Comparison of ENCODE assay signal across 9 mouse cellular contexts in the genomic region with DNA sequence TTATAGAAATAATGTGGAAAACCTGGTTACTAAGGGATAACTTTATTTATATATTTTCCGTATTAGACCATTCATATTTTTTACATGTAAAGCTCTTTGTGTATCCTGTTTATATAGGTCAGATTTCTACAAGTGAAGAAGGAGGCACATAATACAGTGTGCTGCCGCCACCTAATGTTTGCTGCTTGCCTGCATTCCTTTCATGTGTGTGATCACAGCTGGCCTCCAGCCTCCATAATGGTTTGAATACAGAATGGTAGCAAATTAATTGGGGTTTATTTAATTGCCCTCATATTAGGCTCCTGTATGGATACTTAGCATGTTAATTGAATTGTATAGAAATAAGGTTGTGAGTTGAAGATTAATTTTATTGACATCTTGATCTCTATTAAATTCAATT.
DNase-seq lines count a peak whose midpoint lies in the region; ATAC-seq and TF ChIP-seq lines count a peak whose summit lies in the region.
"Had no signal": no experiment of that assay in that cellular context is flagged by ENCODE, and none has a peak within 500 bp of the region (broad histone marks: within the 10 kb centered on the region; RNA-seq: fewer than 3 reads in every experiment).

No protein-coding gene starts in this region.

- H3K27me3 ChIP-seq in hindbrain, postnatal 0 days (ENCODE audit: insufficient read depth, low read length), result no peaks in the 10 kb centered on the region
- H3K27me3 ChIP-seq: neural tube, embryonic 12.5 days had no signal

- intact Hi-C loops in heart, postnatal 10 days (cut with DNase I), result loop anchor here (2.0 to 5.0 kb wide), 3 partner anchors 193 to 388 kb away; no protein-coding TSS in a partner anchor
- intact Hi-C loops in heart, postnatal 25 days (cut with DNase I), result loop anchor here (2.0 to 5.0 kb wide), 4 partner anchors 52 to 386 kb away; no protein-coding TSS in a partner anchor

- no peaks in the 10 kb centered on the region for H3K9me3 ChIP-seq in hindbrain, postnatal 0 days (ENCODE audit: low read length)
- H3K9me3 ChIP-seq: neural tube, embryonic 12.5 days had no signal

- DNase-seq in heart, postnatal 10 days, result peak; percentile 59 to 67
- no peak for DNase-seq in heart, postnatal 25 days (ENCODE audit: low spot score)
- DNase-seq in 416B (ENCODE audit: low read depth) (peak; percentile 69), adipocyte (ENCODE audit: low spot score) (peak; percentile 49)
- peak; percentile 80 for DNase-seq in hindbrain, postnatal 0 days (ENCODE audit: low spot score)
- peak; percentile 56 for DNase-seq in retina, adult 2 months (ENCODE audit: low read depth, low spot score)
- DNase-seq in left cerebral cortex, adult 8-10 months (ENCODE audit: low spot score in 2 of 2), result no peak

- no peak overlapping the region for H3K9ac ChIP-seq in hindbrain, postnatal 0 days (replicated peaks; ENCODE audit: low read length)
- H3K9ac ChIP-seq: neural tube, embryonic 12.5 days had no signal

- 36% methylated on average over 2 of the region's 2 CpGs for WGBS in hindbrain, postnatal 0 days

- H3K4me1 ChIP-seq in hindbrain, postnatal 0 days (ENCODE audit: insufficient read depth, low read length), result no peaks in the 10 kb centered on the region

- no peaks in the 10 kb centered on the region for H3K36me3 ChIP-seq in hindbrain, postnatal 0 days (ENCODE audit: insufficient read depth, low read length)
- H3K36me3 ChIP-seq: neural tube, embryonic 12.5 days had no signal

- TF ChIP-seq CTCF in hindbrain, postnatal 0 days (IDR thresholded peaks at IDR 0.05; ENCODE audit: low read depth), result peak; percentile 79

- peak overlapping the region; percentile 1; the same call in 1 of the 2 replicates for H3K27ac ChIP-seq in hindbrain, postnatal 0 days
- H3K27ac ChIP-seq: neural tube, embryonic 12.5 days had no signal

- H3K4me2 ChIP-seq in hindbrain, postnatal 0 days (ENCODE audit: low read depth, low read length), result no peak overlapping the region
- H3K4me2 ChIP-seq: neural tube, embryonic 12.5 days had no signal

- H3K4me3 ChIP-seq in hindbrain, postnatal 0 days (ENCODE audit: low read length), result no peak overlapping the region
- H3K4me3 ChIP-seq: neural tube, embryonic 12.5 days had no signal

- ATAC-seq in hindbrain, postnatal 0 days, result 0 out of 2 replicates have a peak, but pooled peaks have one; percentile 67
- ATAC-seq in erythroblast, adult 5-6 weeks (replicated peaks; ENCODE audit: low FRiP score, poor library complexity, severe bottlenecking), result no peak

Comparison
In these comparisons a context has a peak if more than half of its experiments do, and no peak if none do; other contexts are left out.
1. DNase-seq: peak in heart, postnatal 10 days (2 of 2), 416B (single experiment), adipocyte (single experiment), hindbrain, postnatal 0 days (single experiment) and retina, adult 2 months (single experiment); none in heart, postnatal 25 days (single experiment) and left cerebral cortex, adult 8-10 months (0 of 2).